Mouse (Mus musculus) myocyte (in vitro differentiated cells): Measurements from ENCODE around the gene Tspan11.

Source experiments
- CEBPB ChIP-seq: IDR thresholded peaks from 2 replicates; pipeline ENCODE4 v1.6.1; 2011; ENCODE audit warnings: mild to moderate bottlenecking, moderate library complexity; ENCODE audit not compliant: poor library complexity, insufficient read depth, severe bottlenecking
- E2F4 ChIP-seq: IDR thresholded peaks from one replicate; pipeline ENCODE4 v1.6.1; 2011; ENCODE audit warnings: mild to moderate bottlenecking, control low read depth, moderate library complexity; ENCODE audit not compliant: insufficient read depth
- MYOD1 ChIP-seq, 3 experiments: IDR thresholded peaks; one replicate each; pipeline ENCODE4 v1.6.1; 2011; ENCODE audit warnings: control low read depth in 2 of 3, low read depth in 2 of 3, mild to moderate bottlenecking in 2 of 3, moderate library complexity in 1 of 3; ENCODE audit not compliant: insufficient read length in 2 of 3, control insufficient read depth in 1 of 3
- MYOG ChIP-seq, 3 experiments: IDR thresholded peaks; one replicate each; pipeline ENCODE4 v1.6.1; 2011; ENCODE audit warnings: control low read depth in 2 of 3, low read depth in 2 of 3, mild to moderate bottlenecking in 2 of 3; ENCODE audit not compliant: insufficient read length in 2 of 3, control insufficient read depth in 1 of 3, insufficient read depth in 1 of 3
- POLR2A ChIP-seq: IDR thresholded peaks from one replicate; pipeline ENCODE4 v1.6.1; 2011; ENCODE audit warnings: low read depth, mild to moderate bottlenecking, control low read depth, moderate library complexity; ENCODE audit not compliant: insufficient read length
- POLR2AphosphoS2 ChIP-seq: IDR thresholded peaks from one replicate; pipeline ENCODE4 v1.6.1; 2011; ENCODE audit warnings: low read depth, control low read depth; ENCODE audit not compliant: insufficient read length
- SRF ChIP-seq: IDR thresholded peaks from one replicate; pipeline ENCODE4 v1.6.1; 2011; ENCODE audit warnings: low read depth; ENCODE audit not compliant: control insufficient read depth, insufficient read length
- TCF12 ChIP-seq: IDR thresholded peaks from one replicate; pipeline ENCODE4 v1.6.1; 2011; ENCODE audit warnings: mild to moderate bottlenecking, control low read depth; ENCODE audit not compliant: poor library complexity, insufficient read depth, severe bottlenecking
- TCF3 ChIP-seq: IDR thresholded peaks from one replicate; pipeline ENCODE4 v1.6.1; 2011; ENCODE audit warnings: low read depth, control low read depth; ENCODE audit not compliant: insufficient read length
- USF1 ChIP-seq: IDR thresholded peaks from one replicate; pipeline ENCODE4 v1.6.1; 2011; ENCODE audit warnings: low read depth, mild to moderate bottlenecking, control low read depth, moderate library complexity

- TF ChIP-seq POLR2A (no peak), CEBPB (no peak), MYOG (IDR thresholded peaks at IDR 0.05; ENCODE audit: control insufficient read depth in 1 of 3, insufficient read depth in 1 of 3, insufficient read length in 2 of 3, low read depth in 2 of 3) (no peak), TCF3 (no peak), USF1 (no peak), POLR2AphosphoS2 (no peak), SRF (no peak), TCF12 (no peak), E2F4 (no peak), MYOD1 (IDR thresholded peaks at IDR 0.05; ENCODE audit: control insufficient read depth in 1 of 3, insufficient read length in 2 of 3, low read depth in 2 of 3) (no peak)
Observed at GRCm38 (mm10) chr6:127853771-127854687, 33.4 kb upstream of the Tspan11 start.
